Mouse (Mus musculus) layer of hippocampus, adult 9-10 months (tissue): ENCODE measurements around the gene Mc1r.

Source experiments
- DNase-seq: peaks from one replicate; pipeline ENCODE4 v3.0.0; 2022; ENCODE audit warnings: low spot score

Mc1r gene

GRCm38 (mm10) chr8:123406786-123407185, at the start of gene Mc1r:
Gene Mc1r (plus strand): TSS chr8:123407107.
- DNase-seq: peak; percentile 46

GRCm38 (mm10) chr8:123361082-123361739, 45.7 kb upstream of the Mc1r start:
- DNase-seq: peak; percentile 80

GRCm38 (mm10) chr8:123373403-123374238, 33.3 kb upstream of the Mc1r start, which contains the start of gene Tcf25:
Gene Tcf25 (plus strand): TSS chr8:123373753.
- DNase-seq: peak; percentile 87

- peak; percentile 76 for DNase-seq
These were observed 32.7 kb upstream of the Mc1r start for GRCm38 (mm10) chr8:123374239-123374578.

- DNase-seq: no peak
These were observed 31.2 kb upstream of the Mc1r start for GRCm38 (mm10) chr8:123375701-123376100.

GRCm38 (mm10) chr8:123376106-123376505, 30.8 kb upstream of the Mc1r start:
- no peak for DNase-seq

GRCm38 (mm10) chr8:123381711-123382110, 25.2 kb upstream of the Mc1r start:
- DNase-seq: no peak

- DNase-seq: no peak
These were observed 24.4 kb upstream of the Mc1r start for GRCm38 (mm10) chr8:123382516-123382915.

- DNase-seq: no peak
These were observed 21.9 kb upstream of the Mc1r start for GRCm38 (mm10) chr8:123384883-123385540.

- DNase-seq: no peak
These were observed 19.9 kb upstream of the Mc1r start for GRCm38 (mm10) chr8:123387041-123387440.

- no peak for DNase-seq
These were observed 19.1 kb upstream of the Mc1r start for GRCm38 (mm10) chr8:123387801-123388200.

- DNase-seq: no peak
These were observed 17.9 kb upstream of the Mc1r start for GRCm38 (mm10) chr8:123389026-123389425.

- no peak for DNase-seq
These were observed 8.6 kb upstream of the Mc1r start for GRCm38 (mm10) chr8:123398308-123398707.

GRCm38 (mm10) chr8:123401936-123402335, 5.0 kb upstream of the Mc1r start:
- DNase-seq: no peak

- no peak for DNase-seq
These were observed 4.1 kb upstream of the Mc1r start for GRCm38 (mm10) chr8:123402730-123403326.

GRCm38 (mm10) chr8:123404521-123404920, 2.4 kb upstream of the Mc1r start:
- DNase-seq: no peak

- DNase-seq: no peak
These were observed 705 bp downstream of the Mc1r start for GRCm38 (mm10) chr8:123407612-123408011.

- DNase-seq: no peak
These were observed 2.0 kb downstream of the Mc1r start for GRCm38 (mm10) chr8:123408586-123409544.

- peak; percentile 35 for DNase-seq
These were observed 3.2 kb downstream of the Mc1r start for GRCm38 (mm10) chr8:123410049-123410587.

GRCm38 (mm10) chr8:123410788-123411187, 3.9 kb downstream of the Mc1r start:
- no peak for DNase-seq

GRCm38 (mm10) chr8:123411246-123411645, 4.3 kb downstream of the Mc1r start, which contains the start of gene Tubb3:
Gene Tubb3 (plus strand): TSS chr8:123411424.
- DNase-seq: peak; percentile 62
